Mouse (Mus musculus) left cerebral cortex, postnatal 4 days (tissue): ENCODE measurements around the gene Scn7a. TPM values are rescaled to one million over a fixed set of nuclear protein-coding genes. Genes with fewer than 3 reads are reported as not detected.

ENCODE experiments used
- DNase-seq: peaks from one replicate; pipeline ENCODE4 v3.0.0-alpha.2; 2022
- intact Hi-C: fragments of 180-260 bp; cut with DNase I; formaldehyde crosslinking; loops from one replicate; pipeline ENCODE4 v1.15.1; 2025
- total RNA-seq, 2 experiments: library from RNA; stranded (reverse); gene quantifications; 2 replicates each; pipeline ENCODE4 v1.2.3; 2021

Scn7a gene
- total RNA-seq, result under 1 TPM; 0.16 to 0.24 TPM

DNA sequence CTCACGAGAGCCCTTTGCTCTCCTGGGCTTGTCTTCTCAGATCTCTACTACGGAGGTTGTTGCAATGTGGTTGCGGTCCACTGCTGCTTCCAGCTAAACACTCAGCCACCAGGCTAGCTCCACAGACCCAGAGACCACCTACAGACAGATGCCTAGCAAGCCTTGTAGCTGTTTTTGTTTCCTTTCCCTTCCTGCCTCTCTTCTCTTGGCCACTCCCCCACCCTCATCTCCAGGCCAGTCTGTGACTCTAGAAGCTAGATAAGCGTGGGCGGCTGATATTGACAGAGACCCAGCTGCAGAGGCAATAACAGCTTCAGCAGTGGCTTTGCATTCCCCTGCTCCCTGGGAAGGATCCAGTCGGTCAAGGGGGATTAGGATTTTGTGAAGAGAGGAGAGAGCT is at the start of gene Scn7a:
Gene Scn7a, minus strand, starts transcription at position 150 of the 400 bp plus-strand sequence.
- intact Hi-C loops, result no loop called here
- peak; percentile 3 for DNase-seq

DNA sequence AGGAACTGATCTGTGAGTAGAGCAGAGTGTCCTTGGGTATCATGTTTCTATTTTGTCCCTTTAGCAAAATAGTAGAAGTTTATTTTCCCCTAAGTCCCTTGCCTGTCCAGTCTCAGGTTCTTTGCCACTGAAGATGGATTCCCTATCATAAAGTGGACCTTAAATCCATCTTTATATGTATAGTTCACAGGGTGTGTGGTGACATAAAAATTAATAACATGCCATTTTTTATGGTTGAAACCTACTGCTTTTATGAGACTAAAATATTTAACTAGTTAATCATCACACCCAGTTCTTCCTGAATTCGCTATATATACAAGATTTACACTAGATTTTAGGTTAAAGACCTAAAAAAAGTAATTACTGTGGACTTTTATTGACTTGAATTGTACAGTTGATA is 43.0 kb upstream of the Scn7a start:
- intact Hi-C loops, result no loop called here
- no peak for DNase-seq

DNA sequence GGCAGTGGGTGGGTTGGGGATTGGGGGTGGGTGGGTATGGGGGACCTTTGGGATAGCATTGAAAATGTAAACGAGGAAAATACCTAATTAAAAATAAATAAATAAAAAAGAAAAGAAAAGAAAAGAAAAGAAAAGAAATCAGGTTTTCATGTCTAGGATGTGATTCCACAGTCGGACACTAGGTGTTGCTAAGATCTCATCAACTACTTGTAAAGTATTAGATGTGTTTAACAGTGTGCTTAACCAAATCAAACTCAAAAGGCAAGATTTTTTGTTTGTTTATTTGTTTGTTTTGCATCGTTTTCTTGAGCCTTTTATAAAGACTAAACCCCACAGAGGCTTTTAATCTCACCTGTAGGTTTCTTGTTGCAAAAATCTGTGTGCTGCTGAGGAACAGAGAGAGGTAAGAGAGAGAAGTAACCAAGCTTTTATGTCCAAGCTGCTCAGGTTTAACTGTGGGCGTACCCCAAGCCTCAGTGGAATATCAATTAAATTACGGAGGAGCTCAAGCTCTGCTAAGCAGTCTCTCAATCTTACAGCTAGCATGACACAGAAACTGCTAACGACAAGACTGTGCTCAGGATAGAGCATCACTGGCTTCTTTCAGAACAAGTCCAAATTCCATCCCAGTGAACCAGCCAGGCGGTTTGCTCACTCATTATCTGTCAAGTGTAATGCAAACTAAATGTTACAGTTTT is 35.3 kb upstream of the Scn7a start:
- DNase-seq, result no peak
- intact Hi-C loops, result loop anchor here (5.0 kb wide), 2 partner anchors 1532 to 1927 kb away; no protein-coding TSS in a partner anchor

DNA sequence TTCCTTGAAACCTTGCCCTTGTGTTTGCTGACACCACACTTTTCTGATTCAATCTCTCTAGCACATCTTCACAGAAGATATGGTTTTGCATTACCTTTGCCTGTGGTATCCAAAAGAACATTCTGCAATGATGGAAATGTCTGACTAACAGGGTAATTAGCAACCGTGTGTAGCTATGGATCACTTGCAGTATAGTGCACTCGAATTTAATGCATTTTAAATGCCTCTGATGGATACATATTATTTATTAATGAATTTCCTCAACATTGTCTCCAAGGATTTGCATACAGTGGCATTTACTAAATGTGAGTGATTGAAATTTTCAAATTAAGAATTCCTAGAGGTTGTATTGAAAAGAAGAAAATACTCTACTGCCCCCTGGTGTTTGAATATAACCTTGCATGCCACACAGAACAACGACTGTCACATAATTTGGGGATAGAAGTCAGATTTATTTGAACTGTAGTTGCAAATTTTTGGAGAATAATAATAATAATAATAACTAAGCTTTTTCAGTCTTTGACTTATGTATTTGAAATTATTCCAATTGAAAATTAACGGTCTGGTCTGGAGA is 15.0 kb upstream of the Scn7a start:
- DNase-seq, result no peak
- intact Hi-C loops, result loop anchor here (10.0 kb wide), 1 partner anchor 155 kb away; no protein-coding TSS in a partner anchor

DNA sequence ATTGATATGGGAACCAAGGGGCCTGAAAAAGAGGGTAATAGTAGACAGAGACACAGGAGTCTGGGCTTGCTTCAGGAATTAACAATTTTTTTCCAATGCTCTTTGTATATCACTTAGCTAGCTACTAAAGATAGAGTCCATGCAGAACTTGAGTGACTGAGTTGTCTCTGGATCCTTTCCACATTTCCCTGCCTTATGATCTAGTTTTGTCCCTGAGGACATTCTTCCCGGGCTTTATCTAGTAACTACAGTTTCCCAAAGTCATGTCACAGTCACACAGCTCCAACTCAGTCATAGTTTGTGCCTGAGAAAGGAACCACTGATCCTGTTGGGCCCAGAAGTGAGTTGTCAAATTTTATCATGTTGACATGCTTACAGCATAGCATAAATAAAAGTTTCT is 12.8 kb upstream of the Scn7a start:
- no peak for DNase-seq
- intact Hi-C loops, result loop anchor here (10.0 kb wide), 1 partner anchor 153 kb away; no protein-coding TSS in a partner anchor

DNA sequence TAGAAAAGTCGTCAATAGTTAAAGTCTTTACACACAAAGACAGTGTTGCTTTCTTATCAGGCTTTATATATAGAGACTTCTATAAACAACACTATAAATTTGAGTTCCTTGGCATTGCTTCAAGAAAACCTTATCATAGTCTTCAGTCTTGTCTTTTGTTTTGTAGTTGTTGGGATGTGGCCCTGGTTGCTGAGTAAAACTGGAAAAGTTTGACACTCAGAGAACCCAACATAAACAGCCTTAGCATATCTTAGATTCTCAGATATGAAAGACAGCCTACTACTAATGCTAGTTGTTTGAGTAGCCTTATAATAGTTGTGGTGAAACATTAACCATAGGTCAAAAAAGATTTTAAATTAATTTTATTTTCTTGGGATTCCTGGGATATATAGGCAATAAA is 6.9 kb upstream of the Scn7a start:
- DNase-seq, result no peak
- intact Hi-C loops, result loop anchor here (10.0 kb wide), 1 partner anchor 147 kb away; no protein-coding TSS in a partner anchor

DNA sequence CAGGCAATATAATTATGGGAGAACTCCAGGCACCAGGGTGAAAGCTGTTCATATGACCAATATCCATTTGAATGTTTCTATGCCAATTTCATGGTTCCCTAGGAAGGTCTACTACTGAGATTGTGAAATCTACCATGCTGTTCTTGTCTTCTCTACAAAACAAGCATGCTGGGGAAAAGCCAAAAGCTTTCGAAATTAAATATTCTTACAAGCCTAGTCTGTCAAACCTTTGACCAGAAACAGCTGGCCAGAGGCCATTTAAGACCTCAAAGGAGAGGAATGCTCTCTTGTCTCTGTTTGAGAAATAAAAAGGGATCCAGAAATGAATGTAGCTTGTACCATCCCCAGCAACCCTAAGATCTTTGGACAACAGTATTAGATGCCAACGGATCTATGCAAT is 3.8 kb downstream of the Scn7a start:
- intact Hi-C loops, result no loop called here
- DNase-seq, result peak; percentile 2

DNA sequence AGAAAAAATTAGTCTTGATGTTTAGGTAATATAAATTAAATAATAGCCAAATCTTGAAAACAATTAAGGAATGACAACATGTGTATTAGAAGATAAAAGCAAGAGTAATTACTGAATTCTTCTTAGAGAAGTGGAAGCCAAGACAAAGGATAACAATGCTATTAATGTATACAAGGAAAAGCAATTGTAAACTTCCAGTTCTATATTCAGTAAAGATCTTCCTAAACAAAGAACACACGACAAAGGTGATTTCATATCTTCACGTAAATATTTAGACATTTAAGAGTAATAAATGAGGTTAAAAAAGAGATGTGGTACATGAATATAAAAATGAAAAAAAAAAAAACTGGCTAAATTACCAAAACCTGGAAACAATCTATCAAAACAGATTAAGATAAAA is 16.7 kb downstream of the Scn7a start:
- intact Hi-C loops, result no loop called here
- DNase-seq, result no peak

DNA sequence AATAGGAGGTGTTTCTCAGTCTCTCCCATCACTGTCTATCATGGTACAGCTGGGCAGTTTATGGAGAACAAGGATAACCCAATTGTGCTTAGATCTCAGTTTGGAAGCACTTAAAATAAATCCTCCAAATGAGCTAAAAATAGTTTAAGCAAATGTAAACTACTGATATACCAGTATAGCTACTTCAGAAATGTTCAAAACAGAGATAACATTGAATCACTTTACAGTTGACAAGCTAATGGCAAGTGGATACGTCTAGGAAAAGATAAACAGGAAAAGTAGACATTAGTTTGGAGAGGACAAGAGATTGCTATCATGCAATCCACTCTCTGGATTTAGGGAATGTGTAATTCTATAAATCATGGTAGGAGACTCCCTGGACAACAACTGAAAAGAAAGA is 19.5 kb downstream of the Scn7a start:
- DNase-seq, result no peak
- intact Hi-C loops, result no loop called here

DNA sequence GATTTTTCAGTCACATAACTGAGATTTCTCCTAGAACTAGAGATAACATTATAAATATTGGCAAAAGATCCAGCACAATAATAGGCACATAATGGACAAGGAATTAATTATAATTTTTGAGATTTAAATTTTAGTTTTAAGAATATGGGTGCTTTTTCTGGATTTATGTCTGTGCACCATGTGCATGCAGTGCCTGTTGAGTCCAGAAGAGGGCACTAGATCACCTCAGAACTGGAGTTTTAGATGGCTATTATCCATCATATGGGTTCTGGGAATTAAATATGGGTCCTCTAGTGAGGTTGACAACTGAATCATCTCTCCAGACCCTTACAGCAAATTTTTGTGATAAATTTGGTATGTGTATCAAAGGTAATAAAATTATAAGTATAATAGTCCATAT is 21.8 kb downstream of the Scn7a start:
- DNase-seq, result no peak
- intact Hi-C loops, result no loop called here

DNA sequence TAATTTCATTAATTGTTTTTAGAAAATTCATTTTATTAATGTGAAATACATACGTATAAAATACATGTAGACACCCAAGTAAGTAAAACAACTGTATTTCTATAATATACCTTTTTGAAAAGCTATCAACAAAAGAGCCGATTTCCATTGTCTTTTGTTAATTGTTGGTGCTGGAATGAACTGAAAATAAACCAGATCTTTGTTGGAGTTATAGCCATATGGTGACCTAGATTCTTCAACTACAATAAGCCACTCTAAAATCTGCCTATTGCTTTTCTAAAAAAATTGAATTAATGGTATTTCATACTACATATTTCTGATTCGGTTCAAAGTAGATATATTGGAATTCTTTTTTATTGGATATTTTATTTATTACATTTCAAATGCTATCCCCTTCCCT is 56.7 kb downstream of the Scn7a start:
- DNase-seq, result no peak
- intact Hi-C loops, result no loop called here

DNA sequence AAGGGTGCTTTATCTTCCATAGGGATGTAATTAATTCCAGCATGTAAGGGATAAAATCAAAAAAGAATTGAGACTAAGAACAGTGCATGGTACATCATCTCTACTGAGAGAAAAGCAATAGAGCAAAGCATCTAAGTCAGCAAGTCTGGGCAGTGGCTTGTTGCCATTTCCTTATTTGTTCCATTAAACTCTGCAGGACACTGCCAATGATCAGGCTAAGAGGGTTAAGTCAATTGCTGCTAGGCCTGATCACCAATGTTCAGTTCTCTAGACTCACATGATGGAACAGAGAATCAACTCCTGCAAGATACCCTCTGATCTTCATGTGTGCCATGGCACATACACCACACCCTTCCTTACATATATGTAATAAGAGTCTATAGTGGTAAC is 57.1 kb downstream of the Scn7a start:
- no peak for DNase-seq
- intact Hi-C loops, result no loop called here

DNA sequence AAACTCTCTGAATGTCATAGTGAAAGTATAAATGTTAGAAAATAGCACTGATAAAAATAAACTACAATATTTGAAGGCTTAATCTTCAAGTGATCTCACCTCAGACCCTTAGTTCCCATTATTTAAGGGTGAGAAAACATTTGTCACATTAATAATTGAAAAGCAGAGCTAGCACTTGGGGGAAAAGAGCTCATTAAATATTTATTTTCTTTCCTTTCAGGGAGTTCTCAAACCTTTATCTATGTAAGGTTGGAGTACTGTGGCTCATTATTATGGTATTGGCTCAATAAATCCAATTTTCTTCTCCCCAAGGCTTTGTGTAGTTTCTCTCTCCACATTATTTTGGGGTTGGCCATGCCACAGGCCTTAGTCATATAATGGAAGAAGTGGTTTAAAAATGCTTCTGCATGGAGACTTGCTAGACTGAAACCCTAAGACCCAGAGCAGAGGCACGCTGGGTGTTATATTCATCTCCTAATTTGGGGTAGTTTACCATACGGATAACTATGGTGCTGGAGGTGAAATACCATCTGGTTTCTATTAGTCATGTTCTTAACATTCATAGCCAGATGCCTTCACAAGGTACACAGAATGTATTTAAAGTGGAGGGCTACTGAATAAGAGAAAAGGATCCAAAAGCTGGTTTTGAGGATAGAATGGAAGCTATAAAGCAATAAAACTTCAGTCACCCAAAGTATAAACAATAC is 57.7 kb downstream of the Scn7a start:
- no peak for DNase-seq
- intact Hi-C loops, result no loop called here

DNA sequence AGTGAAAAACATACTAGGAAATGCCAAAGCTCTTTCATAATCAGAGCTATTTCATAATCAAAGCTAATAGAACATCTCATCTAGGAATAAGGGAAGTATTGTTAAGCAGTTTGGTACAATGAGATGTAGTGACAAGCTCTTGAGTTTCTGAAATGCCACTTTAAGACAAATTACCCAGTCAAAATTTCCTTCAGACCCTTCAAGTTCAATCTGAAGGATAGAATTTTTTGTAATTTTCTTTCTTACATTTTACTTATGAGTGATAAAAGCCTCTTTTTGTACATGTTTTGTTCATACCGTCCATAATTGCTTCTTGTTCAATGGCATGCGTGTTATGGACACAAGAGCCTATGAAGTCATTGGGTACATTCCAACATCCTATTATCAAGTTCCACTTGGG is 72.6 kb downstream of the Scn7a start:
- DNase-seq, result no peak
- intact Hi-C loops, result no loop called here

DNA sequence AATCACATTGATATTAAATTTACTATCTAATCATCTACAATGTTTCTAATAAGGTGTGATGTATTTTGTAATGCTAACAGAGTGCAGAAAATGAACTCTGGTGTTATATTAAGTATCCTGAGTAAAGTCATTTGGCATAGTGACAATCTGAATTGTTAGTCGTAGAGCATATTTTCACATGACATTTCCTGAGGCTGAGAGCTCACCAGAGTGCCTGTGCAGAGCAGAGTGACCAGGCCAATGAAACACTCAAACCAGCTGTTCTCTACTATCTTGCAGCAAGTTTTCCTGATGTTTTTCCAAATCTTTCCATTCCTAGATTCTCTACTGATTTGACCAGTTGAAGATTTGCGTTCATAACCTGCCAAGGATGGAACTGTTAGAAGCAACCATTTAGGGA is 92.4 kb downstream of the Scn7a start:
- DNase-seq, result no peak
- intact Hi-C loops, result no loop called here

DNA sequence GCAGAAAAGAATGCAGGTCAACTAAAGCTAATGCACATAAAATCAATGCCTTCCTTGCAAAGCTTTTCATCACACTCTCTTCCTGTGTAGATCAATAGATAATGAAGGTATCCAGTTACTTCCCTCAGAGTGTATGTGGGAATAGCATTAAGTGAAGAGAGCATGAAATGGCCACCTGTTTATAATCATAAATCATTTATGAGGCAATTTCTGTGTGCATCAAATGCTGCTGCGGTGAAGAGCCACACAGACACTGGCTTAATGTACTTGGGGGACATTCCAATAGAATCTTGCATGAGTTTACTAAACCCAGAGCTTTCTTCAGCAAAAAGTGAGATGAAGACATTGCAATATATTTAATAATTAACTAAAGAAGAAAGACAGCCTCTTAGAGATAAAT is 122.7 kb downstream of the Scn7a start:
- intact Hi-C loops, result no loop called here
- no peak for DNase-seq

DNA sequence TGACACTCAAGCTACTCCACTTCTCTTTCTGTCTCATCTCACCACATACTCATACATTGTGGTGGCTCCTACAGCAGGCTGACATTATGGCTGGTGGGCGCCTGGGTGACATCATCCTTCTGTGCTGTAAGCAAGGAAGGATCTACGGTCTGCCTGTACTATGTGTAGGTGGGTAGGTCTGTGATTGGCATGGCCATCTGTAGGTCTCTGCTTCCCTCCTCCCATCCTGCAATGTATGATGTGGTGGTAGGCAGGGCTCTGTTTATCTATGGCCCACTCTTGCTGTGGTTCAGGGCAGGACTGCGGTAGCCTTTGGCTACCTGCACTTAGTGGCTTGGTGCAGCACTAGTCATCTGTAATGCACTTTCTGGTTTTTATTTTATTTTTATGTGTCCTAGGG is 128.3 kb downstream of the Scn7a start:
- no peak for DNase-seq
- intact Hi-C loops, result no loop called here

DNA sequence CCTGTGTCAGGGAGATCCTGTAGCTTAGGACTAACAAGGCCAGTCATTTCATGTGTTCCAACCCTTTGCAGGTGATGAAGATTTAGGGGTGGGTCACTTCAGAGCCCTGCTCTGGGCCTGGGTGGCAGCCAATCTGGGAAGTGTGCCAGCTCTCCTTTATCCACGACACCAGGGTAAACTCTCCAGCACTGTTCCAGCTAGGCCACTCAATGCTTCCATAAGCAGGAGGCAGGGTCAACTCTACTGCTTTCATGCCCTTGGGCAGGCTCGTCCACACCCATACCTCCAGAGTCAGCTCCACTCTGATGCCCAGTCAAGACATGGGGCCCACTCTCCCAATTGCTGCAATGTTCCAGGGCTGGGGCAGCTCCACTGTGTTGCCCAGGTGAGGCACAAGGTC is 129.3 kb downstream of the Scn7a start:
- DNase-seq, result no peak
- intact Hi-C loops, result no loop called here

DNA sequence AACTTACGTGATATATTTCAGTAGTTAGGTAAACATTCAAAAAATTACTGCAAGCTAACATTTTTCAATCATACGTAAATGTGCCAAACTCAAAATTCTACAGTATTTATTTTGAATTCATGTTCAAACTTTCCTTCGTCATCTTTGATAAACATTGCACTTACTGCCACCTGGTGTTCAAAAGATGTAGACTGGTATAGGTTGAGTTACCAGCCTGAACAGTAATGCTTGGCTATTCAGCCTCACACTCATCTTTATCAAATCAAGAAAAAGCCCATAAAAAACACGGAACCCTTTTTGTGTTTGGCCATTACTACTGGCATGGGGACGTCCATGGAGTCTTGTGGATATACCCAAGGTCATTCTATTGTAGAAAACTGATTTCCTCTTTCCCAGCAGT is 140.3 kb downstream of the Scn7a start:
- DNase-seq, result no peak
- intact Hi-C loops, result loop anchor here (5.0 to 10.0 kb wide), 3 partner anchors 150 to 390 kb away; partner anchors contain the start of gene Ttc21b

DNA sequence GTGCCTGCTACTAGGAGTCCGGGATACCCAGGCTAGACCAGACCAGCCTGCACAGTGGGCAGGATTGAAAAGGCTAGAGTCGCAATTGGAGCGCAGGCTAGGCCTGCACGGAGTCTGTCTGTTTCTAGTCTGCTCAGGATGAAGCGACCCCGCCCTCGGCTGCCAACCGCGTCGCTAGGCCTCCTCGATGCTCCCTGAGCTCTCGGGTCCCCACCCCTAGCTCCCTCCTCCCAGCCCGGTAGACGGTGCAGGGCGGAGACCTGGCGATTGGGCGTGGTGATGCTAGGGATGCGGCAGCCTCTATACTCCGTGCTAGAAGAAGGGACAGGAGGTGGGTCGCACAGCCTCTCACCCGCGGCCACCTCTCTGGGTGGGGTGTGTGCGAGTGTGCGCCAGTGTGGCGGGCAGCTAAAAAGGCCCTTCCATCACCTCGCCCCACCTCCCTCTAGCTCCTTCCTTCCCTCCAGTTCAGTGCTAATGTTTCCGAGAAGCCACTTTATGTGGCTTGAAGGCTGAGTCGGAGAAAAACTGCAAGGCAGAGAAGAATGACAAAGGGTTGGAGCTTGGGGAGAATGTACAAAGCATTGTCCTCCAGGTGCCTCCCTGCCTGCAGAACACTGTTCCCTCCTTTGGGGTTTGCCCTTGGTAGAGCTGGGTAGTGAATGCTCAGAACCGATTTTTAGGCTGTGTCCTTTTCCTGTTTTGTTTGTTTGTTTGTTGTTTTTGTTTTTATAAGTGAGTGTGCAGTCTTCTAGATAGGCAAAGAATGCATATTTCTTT is 149.9 kb downstream of the Scn7a start, which contains the start of gene Scn9a:
Gene Scn9a, minus strand, starts transcription at position 383 of the 780 bp plus-strand sequence.
- DNase-seq, result peak; percentile 53
- intact Hi-C loops, result no loop called here

DNA sequence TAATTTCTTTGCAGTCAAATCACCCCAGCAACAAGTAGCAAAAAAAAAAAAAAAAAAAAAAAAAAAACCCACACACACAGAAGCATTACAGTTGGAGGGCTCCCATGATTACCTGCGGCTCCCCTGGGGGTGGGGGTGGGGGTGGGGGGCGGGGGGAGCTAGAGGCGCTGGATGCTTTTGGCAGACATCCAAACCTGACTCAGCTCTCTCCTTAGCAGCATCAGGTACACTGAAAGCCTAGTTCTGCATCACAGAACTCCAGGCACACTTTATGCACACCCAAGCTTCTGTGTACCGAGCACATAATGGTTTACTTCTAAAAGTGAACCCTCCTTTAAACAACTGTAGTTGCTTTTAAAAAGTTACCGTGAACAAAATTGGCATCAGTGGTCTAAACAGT is 152.0 kb downstream of the Scn7a start:
- no peak for DNase-seq
- intact Hi-C loops, result no loop called here
